Mouse (Mus musculus): Measurements from ENCODE around the gene Gm20075. TPM values are rescaled to one million over a fixed set of nuclear protein-coding genes. Genes with fewer than 3 reads are reported as not detected.
"Not testable (repeated sequence)": the region's sequence is repeated elsewhere in the genome, so short reads cannot be mapped to it uniquely, and the experiment has no call there.

The Gm20075 gene
- 10 to 100 TPM; 27.9 to 28.5 TPM for total RNA-seq (2021)

DNA sequence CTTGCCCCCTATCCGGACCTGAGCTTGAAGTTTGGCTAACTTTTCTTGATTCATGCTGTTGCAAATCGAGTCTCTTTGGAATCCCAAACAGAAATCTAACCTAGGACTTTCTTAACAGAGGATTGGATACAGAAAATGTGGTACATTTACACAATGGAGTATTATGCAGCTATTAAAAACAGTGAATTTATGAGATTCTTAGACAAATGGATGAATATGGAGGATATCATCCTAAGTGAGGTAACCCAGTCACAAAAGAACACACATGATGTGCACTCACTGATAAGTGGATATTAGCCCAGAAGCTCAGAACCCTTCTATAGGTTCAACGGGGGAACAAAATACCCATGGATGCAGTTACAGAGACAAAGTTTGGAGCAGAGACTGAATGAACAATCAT lies at the start of gene Gm20075:
Gm20075 (minus strand) TSS at position 101 of the 400 bp plus-strand sequence.
- DNase-seq (ENCODE audit: low spot score in 2 of 2); intact Hi-C loops (cut with DNase I): not testable (repeated sequence)

- intact Hi-C loops (cut with DNase I), result no loop called here
- DNase-seq (ENCODE audit: low spot score in 2 of 2), result no peak
Observed at GRCm38 (mm10) chr13:96129081-96129480, 47.9 kb upstream of the Gm20075 start.

DNA sequence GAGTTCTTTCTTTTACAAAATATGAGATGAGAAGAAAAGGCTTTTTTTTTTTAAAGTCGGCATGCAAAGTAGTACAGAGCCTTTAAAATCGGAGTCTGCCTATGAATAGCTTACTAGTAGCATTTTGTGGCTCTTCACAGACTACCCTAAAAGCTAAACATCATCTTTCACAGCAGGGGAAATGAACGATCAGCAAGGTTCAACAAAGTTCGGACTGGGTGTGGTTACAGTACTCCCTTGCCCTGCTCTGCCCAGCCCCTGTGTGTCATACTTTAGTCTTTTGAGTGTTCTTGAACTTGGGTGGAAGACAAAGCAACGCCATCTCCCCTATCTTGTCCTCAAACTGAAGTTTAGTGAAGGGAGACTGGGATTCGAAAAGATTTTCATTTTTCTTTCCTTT lies 45.5 kb upstream of the Gm20075 start:
- no peak for DNase-seq (ENCODE audit: low spot score in 2 of 2)
- intact Hi-C loops (cut with DNase I), result no loop called here

GRCm38 (mm10) chr13:96125011-96125410 lies 43.8 kb upstream of the Gm20075 start:
- intact Hi-C loops (cut with DNase I), result no loop called here
- no peak for DNase-seq (ENCODE audit: low spot score in 2 of 2)

- DNase-seq (ENCODE audit: low spot score in 2 of 2), result no peak
- intact Hi-C loops (cut with DNase I), result no loop called here
Observed at GRCm38 (mm10) chr13:96112711-96113110, 31.5 kb upstream of the Gm20075 start.

DNA sequence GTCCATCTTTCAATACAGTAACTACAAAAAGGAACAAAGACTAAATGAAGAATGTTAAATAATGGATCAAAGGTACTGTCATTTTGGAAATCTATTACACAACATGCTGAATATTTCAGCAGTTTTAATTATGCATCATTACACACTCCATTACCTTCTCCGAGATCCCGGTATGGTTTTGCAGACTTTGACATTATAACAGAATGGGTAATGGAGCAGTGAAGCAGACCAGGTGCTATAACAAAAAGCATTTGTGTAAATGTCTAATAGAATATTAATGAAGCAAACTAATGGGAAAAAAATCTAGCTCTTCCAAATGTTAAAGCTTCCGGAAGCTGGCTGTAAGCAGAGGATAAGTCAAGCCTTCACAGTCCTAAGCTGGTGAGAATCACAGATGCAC lies 29.6 kb upstream of the Gm20075 start:
- intact Hi-C loops (cut with DNase I), result no loop called here
- DNase-seq (ENCODE audit: low spot score in 2 of 2), result no peak

DNA sequence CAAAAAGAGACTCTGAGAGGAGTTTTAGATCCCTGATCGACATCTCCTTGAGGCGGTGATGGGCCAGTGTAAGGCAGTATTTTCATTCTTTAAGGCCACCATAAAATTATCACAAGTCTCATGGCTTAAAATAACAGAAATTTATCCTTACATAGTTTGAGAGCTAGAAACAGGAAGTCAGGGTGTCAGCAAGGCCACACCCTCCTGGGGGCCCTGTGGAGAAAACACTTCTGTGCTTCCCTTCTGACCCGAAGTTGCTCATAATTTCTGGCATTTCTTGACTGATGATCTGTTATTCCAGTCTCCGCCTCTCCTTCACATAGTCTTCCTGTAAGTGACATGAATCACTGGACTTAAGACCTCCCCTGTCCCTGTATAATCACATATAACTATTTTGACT lies 25.2 kb upstream of the Gm20075 start:
- intact Hi-C loops (cut with DNase I), result no loop called here
- DNase-seq (ENCODE audit: low spot score in 2 of 2), result no peak

DNA sequence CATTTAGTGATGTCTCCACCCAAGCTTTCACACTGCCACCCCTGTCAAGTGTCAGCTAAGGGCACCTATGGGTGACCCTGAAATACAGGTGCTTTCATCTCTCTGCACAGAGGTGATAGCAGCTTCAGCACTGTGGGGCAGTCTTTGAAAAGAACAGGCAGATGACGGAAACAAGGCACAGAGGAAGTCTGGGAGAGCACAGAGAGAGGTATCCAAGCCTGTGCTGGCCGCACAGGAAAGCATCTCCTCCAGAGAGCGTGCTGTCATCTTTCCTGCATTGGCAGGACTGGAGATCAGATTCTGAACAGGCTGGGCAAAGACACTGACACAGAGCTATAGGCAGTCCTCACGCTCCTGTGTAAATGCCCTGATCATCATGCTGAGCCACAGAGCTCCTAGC lies 9.8 kb upstream of the Gm20075 start:
- DNase-seq (ENCODE audit: low spot score in 2 of 2), result no peak
- intact Hi-C loops (cut with DNase I), result no loop called here

DNA sequence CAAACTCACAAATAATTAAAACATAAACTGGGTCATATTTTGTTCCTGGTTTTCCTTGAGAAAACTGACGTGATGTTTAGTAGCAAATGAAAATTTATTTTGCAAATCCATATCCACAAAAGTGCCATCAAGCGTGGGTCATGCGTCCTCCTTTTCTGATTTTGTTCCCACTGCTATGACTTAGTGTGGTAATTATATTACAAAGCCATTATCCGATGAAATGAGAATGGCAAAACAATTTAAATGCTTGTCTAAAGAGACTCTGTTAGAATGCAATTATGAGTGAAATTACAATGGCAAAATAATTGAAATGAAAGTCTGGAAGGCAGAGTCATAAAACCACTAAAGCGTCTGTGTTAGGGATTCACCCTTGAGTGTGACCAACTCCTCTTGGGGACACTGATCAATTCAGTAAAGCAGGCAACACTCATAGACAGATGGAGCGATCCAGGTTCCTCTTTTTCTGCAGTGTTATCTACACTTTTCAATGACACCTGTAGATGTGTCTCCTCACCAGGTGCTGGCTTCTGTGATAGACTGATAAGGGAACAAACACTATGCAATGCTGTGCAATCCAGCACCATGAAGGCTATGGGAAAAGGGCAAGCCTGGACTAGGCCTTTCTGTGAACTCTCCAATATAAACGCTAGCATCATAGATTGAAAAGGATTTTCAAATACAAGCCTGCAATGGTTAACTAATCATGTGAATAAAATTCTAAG lies 4.6 kb upstream of the Gm20075 start:
- intact Hi-C loops (cut with DNase I), result no loop called here
- no peak for DNase-seq (ENCODE audit: low spot score in 2 of 2)

DNA sequence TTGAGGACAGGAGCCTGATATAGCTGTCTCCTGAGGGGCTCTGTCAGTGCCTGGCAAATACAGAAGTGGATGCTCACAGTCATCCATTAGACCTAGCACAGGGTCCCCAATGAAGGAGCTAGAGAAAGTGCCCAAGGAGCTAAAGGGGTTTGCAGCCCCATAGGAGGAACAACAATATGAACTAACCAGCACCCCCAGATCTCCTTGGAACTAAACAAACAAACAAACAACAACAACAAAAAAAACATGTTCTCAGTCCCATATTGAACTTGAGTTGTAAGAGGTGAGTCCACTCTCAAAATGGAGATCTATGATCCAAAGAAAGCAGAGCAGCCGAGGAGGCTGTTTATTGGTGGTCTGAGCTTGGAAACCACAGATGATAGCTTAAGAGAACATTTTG lies 578 bp upstream of the Gm20075 start, which contains the start of gene Gm17190:
Gm17190 (plus strand) TSS at position 301 of the 400 bp plus-strand sequence.
- intact Hi-C loops (cut with DNase I), result not testable (repeated sequence)

GRCm38 (mm10) chr13:96073555-96073954 lies 7.6 kb downstream of the Gm20075 start:
- DNase-seq (ENCODE audit: low spot score in 2 of 2), result no peak
- intact Hi-C loops (cut with DNase I), result no loop called here

More for the DNA sequence above, 578 bp upstream of the Gm20075 start, which contains the start of gene Gm17190:
- DNase-seq (ENCODE audit: low spot score in 2 of 2), result not testable (repeated sequence)

GRCm38 (mm10) chr13:96052755-96053154 lies 28.4 kb downstream of the Gm20075 start:
- intact Hi-C loops (cut with DNase I), result no loop called here
- no peak for DNase-seq (ENCODE audit: low spot score in 2 of 2)

DNA sequence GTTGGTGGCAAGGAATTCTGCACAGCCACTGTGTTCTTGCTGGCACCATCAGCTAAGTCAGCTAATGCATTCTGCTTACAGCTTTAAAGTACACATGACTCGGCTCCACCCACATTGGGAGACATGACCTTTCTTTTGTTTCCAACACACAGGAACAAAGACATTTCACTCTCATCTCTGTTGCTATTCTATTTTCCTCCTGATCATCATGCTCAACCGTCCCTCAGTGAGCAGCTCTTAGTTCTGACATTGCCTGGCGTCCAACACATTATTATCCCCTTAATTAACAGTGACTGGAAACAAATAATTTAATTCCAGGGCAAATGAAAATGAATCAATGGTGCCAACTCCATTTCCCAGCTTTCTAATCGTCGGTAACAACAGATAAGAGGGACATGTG lies 35.8 kb downstream of the Gm20075 start:
- no peak for DNase-seq (ENCODE audit: low spot score in 2 of 2)
- intact Hi-C loops (cut with DNase I), result no loop called here

- intact Hi-C loops (cut with DNase I), result no loop called here
- DNase-seq (ENCODE audit: low spot score in 2 of 2), result no peak
Observed at GRCm38 (mm10) chr13:96040275-96041042, 40.7 kb downstream of the Gm20075 start.

DNA sequence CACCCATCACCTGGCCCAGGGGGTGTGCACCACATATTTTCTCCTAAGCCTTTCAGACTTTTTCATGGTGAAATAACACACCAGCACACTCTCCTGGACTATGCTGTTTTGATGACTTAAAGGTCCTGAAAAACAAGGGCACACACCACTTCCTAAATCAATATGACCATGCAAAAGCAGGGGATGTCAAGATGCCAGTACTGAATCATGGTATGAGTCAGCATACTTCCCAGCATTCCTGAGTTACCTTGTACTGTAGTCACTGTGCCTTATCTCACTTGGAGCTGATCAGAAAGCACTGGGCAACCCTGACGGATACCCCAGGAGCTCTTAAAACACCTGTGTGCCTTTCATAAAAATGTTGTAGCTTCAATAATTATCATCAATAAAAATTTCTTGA lies 41.6 kb downstream of the Gm20075 start:
- DNase-seq (ENCODE audit: low spot score in 2 of 2), result no peak
- intact Hi-C loops (cut with DNase I), result loop anchor here (10.0 kb wide), 1 partner anchor 335 kb away; no protein-coding TSS in a partner anchor

GRCm38 (mm10) chr13:96030368-96031223 lies 50.6 kb downstream of the Gm20075 start:
- DNase-seq (ENCODE audit: low spot score in 2 of 2), result peak; percentile 42 to 63
- intact Hi-C loops (cut with DNase I), result loop anchor here (10.0 kb wide), 1 partner anchor 344 kb away; no protein-coding TSS in a partner anchor

Data from left cerebral cortex, postnatal 36 days (tissue).